Mouse (Mus musculus) erythroblast, embryonic 14.5 days (primary cell): ENCODE results near the gene Psg19.

Experiments used
- GATA1 ChIP-seq: IDR thresholded peaks from 2 replicates; pipeline ENCODE4 v1.6.1; 2012; ENCODE audit warnings: low read length, inconsistent platforms, mixed read lengths
- TAL1 ChIP-seq: IDR thresholded peaks from 3 replicates; pipeline ENCODE4 v1.6.1; 2012; ENCODE audit warnings: low read length, inconsistent platforms, mixed read lengths

GRCm38 (mm10) chr7:18798420-18798819 is at the start of gene Psg19:
- TF ChIP-seq GATA1 = no peak
- TF ChIP-seq TAL1 = no peak
